Mouse (Mus musculus) ES-E14 (cell line): ENCODE results near the gene Gm49601.

Experiments used
- CHD2 ChIP-seq: IDR thresholded peaks from 2 replicates; pipeline ENCODE4 v1.6.1; 2014; ENCODE audit warnings: mild to moderate bottlenecking, low read depth, low read length, inconsistent platforms
- HCFC1 ChIP-seq: IDR thresholded peaks from 2 replicates; pipeline ENCODE4 v1.6.1; 2012; ENCODE audit warnings: low read length, inconsistent platforms, borderline replicate concordance; ENCODE audit not compliant: insufficient read depth
- MAFK ChIP-seq: IDR thresholded peaks from 2 replicates; pipeline ENCODE4 v1.6.1; 2014; ENCODE audit warnings: mild to moderate bottlenecking, low read depth, low read length, inconsistent platforms; ENCODE audit not compliant: insufficient read depth
- ZC3H11A ChIP-seq: IDR thresholded peaks from 2 replicates; pipeline ENCODE4 v1.6.1; 2012; ENCODE audit warnings: low read depth, mild to moderate bottlenecking, inconsistent platforms, low read length, borderline replicate concordance

GRCm38 (mm10) chr16:18636401-18636800 lies 10.2 kb upstream of the Gm49601 start:
- TF ChIP-seq CHD2 (no peak), HCFC1 (no peak), MAFK (no peak), ZC3H11A (no peak)
